Mouse (Mus musculus) C2C12 (cell line): ENCODE data around the gene Gm45902. TPM values are rescaled to one million over a fixed set of nuclear protein-coding genes. Genes with fewer than 3 reads are reported as not detected.
A peak's percentile ranks its signal among the peaks of the same experiment; 100 is the strongest.

Experiments
- H3K27me3 ChIP-seq: one replicate; pipeline ENCODE4 v1.6.1; 2011; ENCODE audit not compliant: control insufficient read depth, insufficient read depth, insufficient read length
- H3K36me3 ChIP-seq: one replicate; pipeline ENCODE4 v1.6.1; 2011; ENCODE audit not compliant: control insufficient read depth, insufficient read depth
- H3K4me3 ChIP-seq: one replicate; pipeline ENCODE4 v1.5.1; 2011; ENCODE audit warnings: mild to moderate bottlenecking, control low read depth; ENCODE audit not compliant: poor library complexity, insufficient read depth, severe bottlenecking
- H3K79me2 ChIP-seq: one replicate; pipeline ENCODE4 v1.6.1; 2011; ENCODE audit not compliant: control insufficient read depth, insufficient read depth
- H3K79me3 ChIP-seq: one replicate; pipeline ENCODE4 v1.6.1; 2011; ENCODE audit warnings: low read depth, control low read depth
- H3ac ChIP-seq: one replicate; pipeline ENCODE3; 2011; ENCODE audit warnings: low read depth; ENCODE audit not compliant: control insufficient read depth, insufficient read length
- CEBPB ChIP-seq: IDR thresholded peaks from one replicate; pipeline ENCODE4 v1.6.1; 2011; ENCODE audit warnings: low read depth, mild to moderate bottlenecking, control low read depth, moderate library complexity
- CTCF ChIP-seq: IDR thresholded peaks from one replicate; pipeline ENCODE4 v1.5.1; 2011; ENCODE audit not compliant: control insufficient read depth, insufficient read depth, insufficient read length
- FOSL1 ChIP-seq: IDR thresholded peaks from one replicate; pipeline ENCODE4 v1.8.0; 2011; ENCODE audit warnings: mild to moderate bottlenecking, low read length; ENCODE audit not compliant: poor library complexity, insufficient read depth, severe bottlenecking
- MAX ChIP-seq: IDR thresholded peaks from one replicate; pipeline ENCODE4 v1.6.1; 2011; ENCODE audit warnings: mild to moderate bottlenecking, control low read depth
- MYOD1 ChIP-seq: IDR thresholded peaks from one replicate; pipeline ENCODE4 v1.6.1; 2011; ENCODE audit warnings: low read depth; ENCODE audit not compliant: control insufficient read depth, insufficient read length
- MYOG ChIP-seq: IDR thresholded peaks from one replicate; pipeline ENCODE4 v1.6.1; 2011; ENCODE audit not compliant: control insufficient read depth, insufficient read length; ENCODE audit errors: extremely low read depth
- USF1 ChIP-seq: IDR thresholded peaks from one replicate; pipeline ENCODE4 v1.6.1; 2011; ENCODE audit warnings: low read depth, mild to moderate bottlenecking, control low read depth, moderate library complexity
- polyA plus RNA-seq: library from polyadenylated mRNA; unstranded; fragments of >200 nt; fragmentation: generic; extraction: Trizol; gene quantifications from one replicate; pipeline ENCODE4 v1.2.1, GENCODE M21; 2012; ENCODE audit warnings: missing spikeins

Gm45902 gene
- polyA plus RNA-seq, 1 experiment, result 2.5 TPM

DNA sequence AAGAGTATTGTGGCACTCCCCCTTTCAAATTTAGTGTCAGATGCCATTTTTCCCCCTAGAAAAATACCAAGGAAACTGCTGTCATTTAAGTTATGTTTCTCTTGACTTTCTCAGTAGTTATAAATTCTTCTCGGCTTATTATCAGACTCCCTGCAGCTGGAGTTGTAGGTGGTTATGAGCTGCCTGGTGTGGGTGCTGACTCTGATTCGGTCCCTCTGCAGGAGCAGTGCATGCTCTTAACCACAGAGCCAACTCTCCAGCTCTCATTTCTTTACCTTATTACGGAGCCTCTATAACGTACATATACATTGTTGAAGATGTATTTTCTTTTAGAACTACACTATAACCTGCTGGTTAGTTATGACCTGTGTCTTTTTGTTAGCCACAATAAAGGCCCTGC is 10.0 kb upstream of the Gm45902 start:
- H3K79me3 ChIP-seq, result no peaks in the 10 kb centered on the region
- H3K4me3 ChIP-seq, result no peak overlapping the region
- no peak overlapping the region for H3ac ChIP-seq
- no peaks in the 10 kb centered on the region for H3K79me2 ChIP-seq
- no peaks in the 10 kb centered on the region for H3K27me3 ChIP-seq
- no peak for TF ChIP-seq FOSL1
- TF ChIP-seq CTCF, result no peak
- no peak for TF ChIP-seq MAX
- TF ChIP-seq CEBPB, result no peak
- no peak for TF ChIP-seq MYOG
- no peaks in the 10 kb centered on the region for H3K36me3 ChIP-seq

GRCm38 (mm10) chr2:3512076-3512475 is 514 bp downstream of the Gm45902 start:
- Histone ChIP-seq H3K79me3 (peaks cover 24% of the 10 kb centered on the region), H3ac (peak overlapping the region; percentile 74), H3K27me3 (no peaks in the 10 kb centered on the region), H3K79me2 (peaks cover 46% of the 10 kb centered on the region), H3K4me3 (peak overlapping the region; percentile 96), H3K36me3 (peaks cover 35% of the 10 kb centered on the region)
- TF ChIP-seq MYOD1, result no peak
- TF ChIP-seq MAX, result peak; percentile 1

GRCm38 (mm10) chr2:3500886-3501285 is 11.7 kb downstream of the Gm45902 start:
- H3ac ChIP-seq, result no peak overlapping the region
- H3K36me3 ChIP-seq, result peaks cover 81% of the 10 kb centered on the region
- H3K79me2 ChIP-seq, result peaks cover 19% of the 10 kb centered on the region
- TF ChIP-seq MYOD1, result no peak
- no peak for TF ChIP-seq USF1
- TF ChIP-seq FOSL1, result no peak
- no peak for TF ChIP-seq CEBPB
- no peak for TF ChIP-seq CTCF
- TF ChIP-seq MYOG, result no peak
- TF ChIP-seq MAX, result no peak
- peaks cover 7% of the 10 kb centered on the region for H3K79me3 ChIP-seq
- no peaks in the 10 kb centered on the region for H3K27me3 ChIP-seq
- H3K4me3 ChIP-seq, result no peak overlapping the region

- H3ac ChIP-seq, result no peak overlapping the region
- TF ChIP-seq CTCF (no peak), CEBPB (no peak), FOSL1 (no peak), MYOD1 (no peak), MYOG (no peak), MAX (no peak), USF1 (no peak)
- peaks cover 5% of the 10 kb centered on the region for H3K79me2 ChIP-seq
- peaks cover 1% of the 10 kb centered on the region for H3K79me3 ChIP-seq
- peaks cover 81% of the 10 kb centered on the region for H3K36me3 ChIP-seq
- no peak overlapping the region for H3K4me3 ChIP-seq
- no peaks in the 10 kb centered on the region for H3K27me3 ChIP-seq
These were observed 13.0 kb downstream of the Gm45902 start for GRCm38 (mm10) chr2:3499543-3499942.

GRCm38 (mm10) chr2:3493833-3494409 is 18.7 kb downstream of the Gm45902 start:
- H3K4me3 ChIP-seq, result no peak overlapping the region
- no peaks in the 10 kb centered on the region for H3K79me3 ChIP-seq
- TF ChIP-seq USF1, result no peak
- no peak for TF ChIP-seq MYOD1
- TF ChIP-seq MAX, result no peak
- no peak for TF ChIP-seq FOSL1
- no peak for TF ChIP-seq CTCF
- TF ChIP-seq CEBPB, result no peak
- TF ChIP-seq MYOG, result no peak
- H3K79me2 ChIP-seq, result no peaks in the 10 kb centered on the region
- H3K36me3 ChIP-seq, result peaks cover 85% of the 10 kb centered on the region
- H3K27me3 ChIP-seq, result no peaks in the 10 kb centered on the region
- H3ac ChIP-seq, result no peak overlapping the region

DNA sequence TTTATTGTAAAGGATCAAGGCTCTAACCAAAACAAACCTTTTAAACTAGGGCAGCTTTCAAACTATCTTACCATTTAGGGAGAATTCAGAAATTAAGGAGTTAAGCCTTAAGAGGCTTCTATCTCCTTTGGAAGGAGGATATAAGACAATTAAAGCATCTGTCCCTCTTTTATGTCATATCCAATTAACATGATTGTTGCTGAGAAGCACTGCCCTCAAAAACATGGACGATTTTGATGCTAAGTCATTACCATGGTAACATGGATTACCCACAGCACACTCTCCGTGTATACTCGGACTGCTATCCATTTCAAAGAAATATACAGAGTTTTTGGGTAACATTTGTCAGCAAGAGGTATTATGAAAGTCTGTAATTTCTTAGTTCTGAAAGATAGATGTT is 22.8 kb downstream of the Gm45902 start:
- H3ac ChIP-seq, result no peak overlapping the region
- TF ChIP-seq MYOG (no peak), MAX (no peak), MYOD1 (no peak), FOSL1 (no peak)
- no peak overlapping the region for H3K4me3 ChIP-seq
- no peaks in the 10 kb centered on the region for H3K27me3 ChIP-seq
- H3K79me3 ChIP-seq, result no peaks in the 10 kb centered on the region
- peaks cover 52% of the 10 kb centered on the region for H3K36me3 ChIP-seq
- H3K79me2 ChIP-seq, result no peaks in the 10 kb centered on the region
